Mouse (Mus musculus): ENCODE data around the gene Ccnt2. TPM values are rescaled to one million over a fixed set of nuclear protein-coding genes. Genes with fewer than 3 reads are reported as not detected.

The Ccnt2 gene
- total and polyA plus RNA-seq, 3 experiments: 18.1 to 30.8 (median 27.4) TPM

GRCm38 (mm10) chr1:127802916-127803315 is 29.0 kb downstream of the Ccnt2 start:
- TF ChIP-seq JUN (IDR thresholded peaks at IDR 0.05; ENCODE audit: insufficient read depth, low read depth, low read length) (no peak), TBP (conservative IDR thresholded peaks at IDR 0.05; ENCODE audit: low read depth, low read length) (no peak), SMC3 (IDR thresholded peaks at IDR 0.05; ENCODE audit: low read depth, low read length) (no peak), CHD1 (IDR thresholded peaks at IDR 0.05; ENCODE audit: low read depth, low read length) (no peak), CHD2 (IDR thresholded peaks at IDR 0.05; ENCODE audit: low read length) (no peak), MYC (IDR thresholded peaks at IDR 0.05; ENCODE audit: low read depth, low read length) (no peak), HCFC1 (IDR thresholded peaks at IDR 0.05; ENCODE audit: low read depth, low read length) (no peak), PAX5 (IDR thresholded peaks at IDR 0.05; ENCODE audit: low read length) (no peak), ZNF384 (IDR thresholded peaks at IDR 0.05; ENCODE audit: low read depth, low read length) (no peak), POLR2A (IDR thresholded peaks at IDR 0.05; ENCODE audit: low read depth, low read length) (no peak), USF1 (IDR thresholded peaks at IDR 0.05; ENCODE audit: low read depth, low read length) (no peak), MAFK (IDR thresholded peaks at IDR 0.05; ENCODE audit: insufficient replicate concordance, low read length) (no peak), ZKSCAN1 (IDR thresholded peaks at IDR 0.05; ENCODE audit: borderline replicate concordance, low read depth, low read length) (no peak), NELFE (IDR thresholded peaks at IDR 0.05; ENCODE audit: low read depth, low read length) (no peak), UBTF (IDR thresholded peaks at IDR 0.05; ENCODE audit: low read depth, low read length) (no peak), USF2 (conservative IDR thresholded peaks at IDR 0.05; ENCODE audit: low read depth, low read length) (no peak), MAX (IDR thresholded peaks at IDR 0.05; ENCODE audit: low read length) (no peak)
- Histone ChIP-seq H3K4me2 (ENCODE audit: insufficient read depth, low read depth, poor library complexity, severe bottlenecking) (no peak overlapping the region), H3K36me3 (replicated peaks in 1 of 2; ENCODE audit: control insufficient read depth in 1 of 2, insufficient read depth in 1 of 2, low read length in 1 of 2) (peaks cover 38 to 65% of the 10 kb centered on the region in 2 experiments), H3K4me1 (ENCODE audit: control insufficient read depth in 1 of 2, insufficient read depth in 2 of 2) (peaks cover 11 to 55% of the 10 kb centered on the region in 2 experiments), H3K9me3 (replicated peaks; ENCODE audit: low read length) (no peaks in the 10 kb centered on the region), H3K79me2 (replicated peaks; ENCODE audit: control insufficient read depth, extremely low read depth, insufficient read depth, poor library complexity, severe bottlenecking) (peaks cover 5% of the 10 kb centered on the region), H3K4me3 (replicated peaks in 1 of 3; ENCODE audit: low read depth in 2 of 3, low read length in 2 of 3, poor library complexity in 1 of 3) (no peak overlapping the region), H3K9ac (ENCODE audit: insufficient read depth, low read depth) (no peak overlapping the region), H3K27ac (ENCODE audit: insufficient read depth, low read depth) (no peak overlapping the region), H3K27me3 (replicated peaks) (no peaks in the 10 kb centered on the region)
- in situ Hi-C loops (cut with MboI; ENCODE audit: low pct_ligation_motif_present, low pct_unique_long_range_greater_than_20kb, low sequenced_read_pairs): no loop called here
- dilution Hi-C loops (cut with MboI; ENCODE audit: extremely low pct_ligation_motif_present, extremely low pct_unique_long_range_greater_than_20kb, low sequenced_read_pairs): no loop called here
- no peak for DNase-seq (ENCODE audit: extremely low read depth)

- no peaks in the 10 kb centered on the region for H3K27me3 ChIP-seq (replicated peaks)
- H3K9me3 ChIP-seq (replicated peaks; ENCODE audit: low read length): no peaks in the 10 kb centered on the region
- H3K4me1 ChIP-seq (ENCODE audit: control insufficient read depth in 1 of 2, insufficient read depth in 2 of 2): peaks cover 0 to 13% of the 10 kb centered on the region in 2 experiments; a peak in 2 of 4 replicates
- no peak overlapping the region for H3K9ac ChIP-seq (ENCODE audit: insufficient read depth, low read depth)
- no peak overlapping the region for H3K4me2 ChIP-seq (ENCODE audit: insufficient read depth, low read depth, poor library complexity, severe bottlenecking)
- no peak overlapping the region for H3K27ac ChIP-seq (ENCODE audit: insufficient read depth, low read depth)
- dilution Hi-C loops (cut with MboI; ENCODE audit: extremely low pct_ligation_motif_present, extremely low pct_unique_long_range_greater_than_20kb, low sequenced_read_pairs): no loop called here
- no peaks in the 10 kb centered on the region; the same call in 1 of the 2 replicates for H3K79me2 ChIP-seq (replicated peaks; ENCODE audit: control insufficient read depth, extremely low read depth, insufficient read depth, poor library complexity, severe bottlenecking)
- no peak for TF ChIP-seq GABPA (IDR thresholded peaks at IDR 0.05; ENCODE audit: insufficient replicate concordance, low read depth, low read length)
- TF ChIP-seq TCF12 (IDR thresholded peaks at IDR 0.05; ENCODE audit: low read depth, low read length): no peak
- TF ChIP-seq ZC3H11A (IDR thresholded peaks at IDR 0.05; ENCODE audit: low read depth, low read length): no peak
- no peak for TF ChIP-seq HCFC1 (IDR thresholded peaks at IDR 0.05; ENCODE audit: low read depth, low read length)
- no peak for TF ChIP-seq NELFE (IDR thresholded peaks at IDR 0.05; ENCODE audit: low read depth, low read length)
- no peak for TF ChIP-seq CHD2 (IDR thresholded peaks at IDR 0.05; ENCODE audit: low read length)
- no peak for TF ChIP-seq CHD1 (IDR thresholded peaks at IDR 0.05; ENCODE audit: low read depth, low read length)
- no peak for TF ChIP-seq E2F4 (IDR thresholded peaks at IDR 0.05; ENCODE audit: insufficient replicate concordance, low read depth, low read length)
- TF ChIP-seq BHLHE40 (IDR thresholded peaks at IDR 0.05; ENCODE audit: low read depth, low read length): no peak
- no peak for TF ChIP-seq MAZ (IDR thresholded peaks at IDR 0.05; ENCODE audit: low read depth, low read length)
- no peak for TF ChIP-seq ZNF384 (IDR thresholded peaks at IDR 0.05; ENCODE audit: low read depth, low read length)
- no peak for TF ChIP-seq MAX (IDR thresholded peaks at IDR 0.05; ENCODE audit: low read length)
- TF ChIP-seq KAT2A (IDR thresholded peaks at IDR 0.05; ENCODE audit: insufficient replicate concordance, low read length): no peak
- TF ChIP-seq SIN3A (IDR thresholded peaks at IDR 0.05; ENCODE audit: low read length): no peak
- TF ChIP-seq PAX5 (IDR thresholded peaks at IDR 0.05; ENCODE audit: low read length): no peak
- no peak for TF ChIP-seq ZMIZ1 (IDR thresholded peaks at IDR 0.05; ENCODE audit: low read depth, low read length)
- no peak for TF ChIP-seq USF1 (IDR thresholded peaks at IDR 0.05; ENCODE audit: low read depth, low read length)
- TF ChIP-seq ZKSCAN1 (IDR thresholded peaks at IDR 0.05; ENCODE audit: borderline replicate concordance, low read depth, low read length): no peak
- no peak for TF ChIP-seq RAD21 (IDR thresholded peaks at IDR 0.05; ENCODE audit: low read depth, low read length)
- TF ChIP-seq ELF1 (IDR thresholded peaks at IDR 0.05; ENCODE audit: low read depth, low read length): no peak
- no peak for DNase-seq (ENCODE audit: extremely low read depth)
- peaks cover 13 to 34% of the 10 kb centered on the region in 2 experiments for H3K36me3 ChIP-seq (replicated peaks in 1 of 2; ENCODE audit: control insufficient read depth in 1 of 2, insufficient read depth in 1 of 2, low read length in 1 of 2)
- in situ Hi-C loops (cut with MboI; ENCODE audit: low pct_ligation_motif_present, low pct_unique_long_range_greater_than_20kb, low sequenced_read_pairs): no loop called here
- H3K4me3 ChIP-seq (replicated peaks in 1 of 3; ENCODE audit: low read depth in 2 of 3, low read length in 2 of 3, poor library complexity in 1 of 3): no peak overlapping the region
Observed at GRCm38 (mm10) chr1:127808671-127809070, 34.7 kb downstream of the Ccnt2 start.

Measured in CH12.LX (cell line).